Mouse (Mus musculus): ENCODE measurements around the gene Lrrc8a.

Gene Lrrc8a

DNA sequence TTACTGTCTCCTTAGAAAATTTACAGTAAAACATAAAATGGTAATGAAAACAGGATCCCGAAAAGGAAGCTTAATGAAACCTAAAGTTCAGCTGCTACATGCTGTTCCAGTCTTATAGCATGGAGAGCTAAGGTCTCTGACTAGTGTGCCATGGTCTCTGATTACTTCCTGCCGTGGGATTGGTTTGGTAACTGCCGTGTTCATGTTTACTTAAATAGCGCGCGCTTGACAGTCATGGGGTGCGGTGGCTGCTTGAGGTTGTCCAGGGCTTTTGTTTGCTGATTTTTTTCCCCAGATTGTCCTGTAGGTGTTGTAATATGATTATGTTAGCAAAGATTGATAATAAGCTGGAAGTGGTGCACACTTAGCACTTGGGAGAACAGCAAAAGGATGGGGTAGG, 68.6 kb downstream of the Lrrc8a start:
- DNase-seq (ENCODE audit: low spot score): no peak

DNA sequence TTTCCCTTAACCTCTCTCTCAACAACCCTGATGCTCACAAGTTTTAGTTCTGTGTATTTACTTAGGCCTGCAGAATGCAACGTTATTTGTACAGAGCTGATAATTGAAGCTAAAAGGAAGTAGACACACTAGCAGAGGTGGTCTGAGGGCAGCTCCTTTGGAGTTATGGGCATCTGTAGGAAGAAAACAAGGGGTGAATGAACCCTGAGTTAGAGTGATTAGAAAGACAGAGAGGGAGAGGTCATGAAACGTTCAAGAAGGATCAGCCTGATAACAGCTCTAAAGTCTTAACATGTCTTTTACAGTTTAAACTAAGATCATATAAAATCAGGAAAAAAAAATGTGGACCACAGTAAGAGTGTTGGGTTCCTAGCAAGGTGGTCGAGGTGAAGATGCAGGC, 71.8 kb downstream of the Lrrc8a start:
- no peak for DNase-seq (ENCODE audit: low spot score)

DNA sequence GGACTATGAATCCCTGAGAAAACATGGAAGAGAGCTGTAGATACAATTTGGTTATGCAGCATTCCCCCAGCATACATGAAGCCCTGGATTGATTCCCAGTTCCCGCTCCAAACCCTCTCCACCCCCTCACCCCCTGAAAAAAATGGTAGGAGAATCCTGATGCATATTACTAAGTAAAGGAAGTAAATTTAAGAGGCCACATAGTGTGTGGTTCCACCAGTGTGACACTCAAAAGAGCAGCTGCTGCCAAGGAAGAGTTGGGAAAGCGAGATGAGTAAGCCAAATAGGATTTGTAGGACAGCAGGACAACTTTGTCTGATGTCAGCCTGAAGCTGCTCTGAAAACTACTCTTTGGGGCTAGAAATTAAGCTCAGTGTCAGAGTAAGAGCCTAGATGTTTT, 74.0 kb downstream of the Lrrc8a start:
- no peak for DNase-seq (ENCODE audit: low spot score)
